Mouse (Mus musculus): ENCODE data around the gene Catsperd.
A peak's percentile ranks its signal among the peaks of the same experiment; 100 is the strongest.

Catsperd gene

DNA sequence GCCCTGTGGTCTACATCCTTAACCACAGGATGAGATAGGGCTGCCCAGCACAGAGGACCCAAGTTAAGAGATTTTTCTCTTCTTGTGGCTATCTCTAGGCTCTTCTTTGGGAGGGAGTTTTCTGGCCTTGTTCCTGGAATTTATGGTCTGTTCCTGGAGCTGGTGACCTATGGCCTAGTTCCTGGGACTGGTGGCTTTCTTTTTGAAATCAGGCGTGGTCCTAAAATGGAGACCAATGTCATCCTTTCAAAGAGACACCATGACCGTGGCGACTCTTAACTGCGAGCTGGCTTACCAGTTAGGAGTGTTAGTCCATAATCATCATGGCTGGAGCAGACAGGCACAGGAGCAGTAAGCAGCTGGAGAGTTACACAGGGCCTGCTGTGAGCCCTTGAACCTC lies 38.4 kb downstream of the Catsperd start:
- no peak for DNase-seq (ENCODE audit: low spot score)

DNA sequence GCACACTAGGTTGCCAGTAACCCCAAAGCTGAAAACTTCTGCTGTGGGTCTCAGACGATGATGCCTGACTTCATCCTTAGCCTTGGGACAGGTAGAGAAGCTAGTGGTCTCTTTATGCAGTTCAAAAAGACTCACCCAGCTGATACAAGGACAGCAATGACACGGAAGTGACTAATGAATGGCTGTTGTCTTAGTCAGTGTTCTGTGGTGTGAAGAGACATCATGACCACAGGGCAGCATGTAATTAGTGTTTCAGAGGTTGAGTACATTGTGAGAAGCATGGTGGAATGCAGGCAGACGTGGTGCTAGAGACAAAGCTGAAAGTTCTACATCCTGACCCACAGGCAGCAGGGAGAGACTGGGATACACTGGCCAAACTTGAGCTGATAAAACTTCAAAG lies 39.6 kb downstream of the Catsperd start:
- DNase-seq (ENCODE audit: low spot score), result no peak

DNA sequence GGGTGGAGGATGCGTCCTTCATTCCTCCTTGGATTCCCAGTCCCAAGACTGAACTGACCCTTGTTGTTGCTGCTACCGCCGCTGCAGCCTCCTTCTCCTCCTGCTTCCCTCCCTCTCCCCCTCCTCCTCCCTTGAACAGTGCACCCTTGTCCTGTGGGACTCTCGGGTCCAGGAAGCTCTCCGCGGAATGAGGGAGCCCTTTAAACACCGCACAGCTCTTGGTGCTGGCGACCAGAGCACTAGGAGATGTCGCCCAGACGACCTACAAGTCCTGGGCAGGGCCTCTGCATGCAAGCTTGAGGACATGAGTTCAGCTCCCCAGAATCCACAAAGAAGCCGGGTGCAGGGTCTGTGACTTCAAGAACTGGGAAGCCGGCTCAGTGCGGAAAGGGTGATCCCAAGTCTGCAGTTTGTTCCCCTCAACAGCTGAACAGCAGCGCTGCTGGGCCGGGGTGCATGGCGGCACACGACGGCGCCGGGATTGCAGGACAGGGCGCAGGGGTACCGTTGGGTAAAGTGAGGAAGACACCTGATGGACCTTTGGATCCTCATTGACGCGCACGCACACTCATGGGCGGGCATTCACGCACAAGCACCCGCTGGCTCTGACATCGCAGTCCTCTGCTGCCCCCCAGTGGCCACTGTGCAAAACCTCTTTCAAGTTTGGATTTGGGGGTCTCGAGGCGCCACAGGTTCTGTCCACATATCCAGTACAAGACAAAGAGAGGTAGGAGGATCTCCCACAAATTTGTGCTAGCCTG lies 40.6 kb downstream of the Catsperd start:
- DNase-seq (ENCODE audit: low spot score), result peak; percentile 94

DNA sequence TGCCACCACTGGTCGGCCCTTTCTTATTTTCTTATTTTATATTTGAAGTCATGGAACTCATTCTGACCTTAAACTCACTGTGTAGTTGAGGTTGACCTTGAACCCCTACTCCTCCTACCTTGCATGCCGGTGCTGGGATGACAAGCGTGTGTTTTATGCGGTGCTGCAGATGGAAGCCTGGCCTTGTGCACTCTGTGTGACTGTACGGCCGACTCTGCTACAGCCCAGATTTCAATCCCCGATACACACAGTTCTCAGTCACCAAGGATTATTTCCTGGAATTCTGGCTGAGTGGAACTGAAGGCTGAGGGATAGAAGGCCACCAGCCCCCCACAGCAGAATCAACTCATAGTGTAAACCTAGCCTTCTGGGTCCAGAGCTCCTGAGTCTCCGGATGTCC lies 41.8 kb downstream of the Catsperd start:
- DNase-seq (ENCODE audit: low spot score), result no peak

DNA sequence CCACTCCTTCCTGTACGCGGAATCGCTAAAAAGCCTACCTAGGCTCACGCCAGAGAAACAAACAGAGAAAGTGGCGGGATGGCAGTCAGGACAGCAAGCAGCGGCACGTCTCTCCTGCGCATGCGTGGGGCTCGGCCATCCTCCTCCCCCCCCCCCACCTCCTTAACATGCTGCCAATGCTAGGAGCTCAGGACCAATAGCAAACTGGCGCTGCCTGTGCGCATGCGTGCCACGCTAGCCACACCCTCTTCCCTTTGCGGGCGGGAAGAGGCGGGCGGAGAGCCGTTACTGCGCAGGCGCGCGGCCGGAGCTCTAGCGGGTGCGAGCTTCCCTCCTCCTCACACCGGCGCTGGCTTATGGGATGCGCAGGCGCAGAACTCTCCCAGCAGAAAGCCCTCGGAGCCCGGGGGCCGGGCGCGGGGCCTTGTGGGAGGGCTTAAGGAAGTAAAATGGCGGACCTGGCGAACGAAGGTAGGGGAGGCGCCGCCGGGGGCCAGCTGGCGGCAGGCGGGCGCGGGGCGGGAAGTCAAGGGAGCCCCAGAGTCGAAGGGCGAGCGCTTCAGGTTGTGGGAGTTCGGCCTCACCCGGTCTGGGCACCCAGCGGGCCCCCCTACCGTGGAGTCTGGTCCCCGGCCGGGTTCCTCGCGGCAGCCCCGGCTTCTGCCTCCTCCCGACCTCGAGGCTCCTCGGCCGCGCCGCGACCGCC lies 45.2 kb downstream of the Catsperd start, which contains the start of gene Ranbp3:
Gene Ranbp3 (plus strand): TSS at position 354 of the 706 bp plus-strand sequence.
- DNase-seq (ENCODE audit: low spot score), result peak; percentile 100

DNA sequence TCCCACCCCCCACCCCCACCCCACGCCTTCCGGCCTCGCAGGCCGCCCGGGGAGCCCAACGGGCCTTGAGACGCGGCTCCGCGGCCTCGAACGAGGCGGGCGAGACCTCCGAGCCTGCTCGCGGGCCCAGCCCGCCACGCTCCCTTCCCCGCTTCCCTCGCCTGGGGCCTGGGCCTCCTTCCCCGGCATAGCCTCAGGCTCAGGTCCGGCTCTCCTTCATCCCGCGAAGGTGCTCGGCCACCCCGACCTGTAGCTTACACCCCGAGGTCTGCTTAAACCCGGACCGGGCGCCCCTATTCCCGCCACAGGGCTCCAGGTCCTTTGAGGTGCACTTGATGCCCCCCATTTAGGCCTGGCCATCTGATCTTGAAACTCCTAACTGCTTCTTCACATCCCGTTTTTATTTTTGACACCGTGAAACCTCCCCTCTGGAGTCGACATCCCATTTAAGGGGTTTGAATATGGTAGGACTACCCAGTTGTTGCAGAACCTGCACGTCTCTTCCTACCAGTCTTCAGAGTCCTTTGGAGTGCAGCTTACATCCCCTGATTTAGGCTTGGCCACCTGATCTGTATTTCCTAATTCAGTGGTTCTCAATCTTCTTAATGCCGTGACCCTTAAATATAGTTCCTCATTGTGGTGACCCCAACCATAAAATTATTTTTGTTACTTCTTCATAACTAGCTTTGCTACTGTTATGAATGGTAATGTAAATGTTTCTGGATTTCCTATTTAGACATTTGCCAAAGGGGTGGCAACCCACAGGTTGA lies 45.9 kb downstream of the Catsperd start:
- DNase-seq (ENCODE audit: low spot score), result no peak

DNA sequence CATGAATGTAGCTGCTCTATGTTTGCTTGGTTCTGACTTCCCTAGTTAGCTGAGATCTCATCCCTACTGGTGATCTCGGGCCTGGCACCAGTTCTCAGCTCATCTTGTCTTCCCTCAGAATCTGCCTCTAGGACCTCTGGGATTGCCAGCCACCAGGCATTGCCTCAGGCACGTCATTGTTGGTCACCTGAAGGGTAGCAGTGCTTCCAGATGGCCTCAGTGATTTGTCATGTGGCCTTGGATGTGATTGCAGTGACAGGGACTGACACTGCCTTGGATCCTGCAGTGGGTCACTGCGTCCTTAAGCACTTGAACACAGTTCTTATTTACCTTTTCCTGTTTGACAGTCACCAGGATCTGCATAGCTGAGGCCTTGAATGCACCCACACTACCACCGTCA lies 53.8 kb downstream of the Catsperd start:
- no peak for DNase-seq (ENCODE audit: low spot score)

DNA sequence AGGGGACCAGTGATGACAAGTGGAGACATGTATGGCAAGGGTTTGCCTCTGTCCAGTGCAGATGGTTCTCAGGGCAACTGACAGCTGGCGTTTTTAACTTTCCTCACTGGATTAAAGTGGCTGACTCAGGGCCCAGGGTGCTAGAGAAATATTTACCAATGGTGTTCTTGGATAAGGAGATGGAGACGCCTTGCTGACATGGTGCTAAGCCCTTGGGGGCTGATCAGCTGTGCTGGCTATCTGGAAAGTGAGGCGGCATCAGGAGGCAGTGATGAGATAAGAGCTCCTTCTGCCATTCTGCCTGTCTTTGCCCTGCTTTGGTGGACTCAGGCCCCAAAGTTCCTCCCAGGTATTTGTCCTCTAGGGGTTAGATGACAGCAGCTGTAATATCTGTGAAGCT lies 54.9 kb downstream of the Catsperd start:
- DNase-seq (ENCODE audit: low spot score), result no peak

DNA sequence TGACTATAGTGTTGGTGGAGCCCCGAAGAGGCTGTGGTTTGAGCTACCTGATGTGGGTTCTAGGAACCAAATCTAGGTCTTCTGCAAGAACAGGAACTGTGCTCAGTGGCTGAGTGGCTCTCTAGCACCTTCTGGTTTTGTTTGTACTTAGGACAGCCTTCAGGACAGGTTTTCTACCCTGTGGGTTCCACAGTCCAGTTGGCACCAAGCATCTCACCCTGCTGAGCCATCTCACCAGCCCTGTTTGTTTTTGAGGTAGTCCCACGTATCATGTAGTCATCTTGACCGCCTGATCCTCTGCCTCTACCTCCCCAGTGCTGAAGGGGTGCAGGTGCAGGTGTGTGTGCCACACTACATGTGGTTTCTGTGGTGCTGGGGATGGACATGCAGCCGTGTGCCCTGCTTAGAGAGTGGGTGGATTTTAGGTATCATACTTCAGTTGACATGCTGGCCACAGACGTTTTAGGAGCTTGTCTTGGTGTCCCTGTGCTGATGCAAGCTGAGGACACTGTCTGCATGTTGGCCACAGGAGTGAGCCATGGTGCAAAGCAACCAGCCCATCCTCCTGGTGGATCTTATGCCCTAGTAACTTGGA lies 55.7 kb downstream of the Catsperd start:
- no peak for DNase-seq (ENCODE audit: low spot score)

DNA sequence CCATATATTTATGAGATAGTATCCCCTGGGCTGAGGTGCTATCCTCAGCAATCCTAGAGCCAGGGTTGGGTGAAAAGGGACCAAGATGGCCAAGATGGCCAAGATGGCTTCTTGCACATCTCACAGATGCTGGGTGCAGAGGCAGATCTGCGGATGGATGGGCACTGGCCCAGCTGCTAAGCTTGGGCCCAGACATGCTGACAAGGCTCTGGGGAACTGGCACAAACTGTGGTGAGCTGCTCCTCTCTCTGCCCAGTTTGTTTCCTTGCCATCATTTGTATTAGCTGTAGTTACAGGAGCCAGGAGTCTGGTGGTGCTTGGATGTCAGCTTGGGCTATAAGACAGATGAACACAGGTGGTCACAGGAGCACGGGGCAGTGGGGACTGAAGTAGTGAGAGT lies 56.7 kb downstream of the Catsperd start:
- DNase-seq (ENCODE audit: low spot score), result no peak

DNA sequence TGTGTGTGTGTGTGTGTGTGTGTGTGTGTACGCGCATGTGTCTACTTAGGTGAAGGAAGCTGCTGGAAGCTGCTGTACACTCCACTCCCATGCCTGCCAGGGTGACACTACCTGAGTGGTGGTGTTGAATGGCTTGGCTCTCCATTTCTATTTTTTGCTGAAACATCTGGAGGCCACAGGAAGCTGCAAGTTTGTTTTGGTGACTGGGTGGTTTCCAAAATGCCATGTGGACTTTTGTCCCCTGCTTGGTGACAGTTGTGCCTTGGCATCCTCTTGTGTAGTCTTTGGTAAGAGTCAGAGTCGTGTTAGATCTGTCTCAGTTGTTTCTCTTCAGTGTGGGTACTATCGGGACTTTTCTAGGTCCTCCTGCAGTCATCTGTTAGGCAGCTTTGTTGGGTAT lies 58.9 kb downstream of the Catsperd start:
- no peak for DNase-seq (ENCODE audit: low spot score)

DNA sequence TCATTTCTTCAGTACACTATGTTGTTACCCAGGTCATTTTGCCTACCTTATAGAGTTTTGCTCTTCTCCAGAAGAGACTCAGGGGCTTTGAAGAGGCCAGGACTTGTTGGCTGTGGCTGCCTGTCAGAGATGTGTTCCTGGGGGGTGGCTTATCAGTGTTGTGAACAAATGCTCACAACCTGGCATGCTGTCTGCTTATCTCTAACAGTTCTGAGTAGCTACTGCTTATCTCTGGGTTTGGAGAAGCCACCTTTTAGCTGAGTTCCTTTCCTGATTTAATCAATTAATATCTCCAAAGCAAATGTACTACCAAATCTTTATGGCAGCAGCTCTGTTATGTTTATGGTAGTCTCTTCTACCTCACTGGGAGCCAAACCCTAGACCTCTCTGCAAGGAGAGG lies 60.1 kb downstream of the Catsperd start:
- no peak for DNase-seq (ENCODE audit: low spot score)

DNA sequence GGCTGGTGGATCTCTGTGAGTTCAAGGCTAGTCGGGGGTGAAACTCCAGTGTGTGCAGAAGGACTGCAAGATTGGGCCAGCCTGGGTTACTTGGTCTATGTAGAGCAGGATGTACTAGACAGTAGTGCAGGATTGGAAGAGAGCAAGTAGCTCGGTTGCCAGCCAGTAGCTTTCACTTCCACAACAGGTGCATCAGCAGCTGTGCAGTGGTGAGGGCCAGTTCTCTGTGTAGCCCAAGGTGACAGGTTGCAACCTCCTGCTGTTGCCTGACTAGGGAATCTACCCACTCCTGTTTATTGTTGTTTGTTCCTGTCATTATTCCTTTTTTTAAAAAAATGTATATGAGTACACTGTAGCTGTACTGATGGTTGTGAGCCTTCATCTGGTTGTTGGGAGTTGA lies 60.7 kb downstream of the Catsperd start:
- DNase-seq (ENCODE audit: low spot score), result no peak

DNA sequence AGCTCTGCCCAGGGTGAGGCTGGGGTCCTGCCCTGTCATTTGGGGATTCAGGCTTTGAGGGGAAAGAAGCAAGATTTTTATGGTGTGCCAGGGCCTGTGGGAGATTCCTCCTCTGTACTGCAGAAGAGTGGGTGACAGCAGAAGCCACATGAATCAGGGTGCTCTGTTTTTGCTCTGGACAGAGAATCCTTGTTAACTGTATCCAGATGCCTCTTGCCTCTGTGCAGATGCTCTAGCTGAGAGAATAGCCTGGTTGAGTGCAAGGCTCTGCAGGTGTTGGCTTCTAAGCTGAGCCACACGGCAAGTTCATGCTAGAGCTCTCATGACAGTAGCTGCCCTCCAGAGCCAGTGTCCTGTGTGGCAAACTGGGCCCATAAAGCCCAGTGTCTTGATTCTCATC lies 65.5 kb downstream of the Catsperd start:
- DNase-seq (ENCODE audit: low spot score), result no peak

DNA sequence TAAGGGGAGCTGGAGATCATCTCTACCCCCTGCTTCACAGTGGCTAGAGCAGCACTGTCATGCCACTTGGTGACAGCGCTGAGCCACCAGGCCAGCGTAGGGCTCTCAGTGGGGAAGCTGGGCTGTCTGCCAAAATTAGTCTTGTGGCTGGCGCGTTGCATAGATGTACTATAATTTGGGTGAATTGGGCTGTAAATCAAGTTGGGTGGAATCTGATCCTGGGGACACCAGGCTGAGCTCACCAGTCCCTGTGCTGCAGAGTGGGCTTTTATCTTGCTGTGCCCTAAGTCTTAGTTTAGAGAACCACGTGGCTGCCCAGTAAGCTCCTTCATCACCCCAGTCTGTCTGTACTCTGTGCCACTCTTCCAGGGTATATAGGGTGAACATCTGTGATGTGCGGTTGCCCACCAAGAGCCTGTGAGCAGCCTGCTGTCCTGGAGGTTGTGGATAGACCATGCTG lies 65.9 kb downstream of the Catsperd start:
- no peak for DNase-seq (ENCODE audit: low spot score)

DNA sequence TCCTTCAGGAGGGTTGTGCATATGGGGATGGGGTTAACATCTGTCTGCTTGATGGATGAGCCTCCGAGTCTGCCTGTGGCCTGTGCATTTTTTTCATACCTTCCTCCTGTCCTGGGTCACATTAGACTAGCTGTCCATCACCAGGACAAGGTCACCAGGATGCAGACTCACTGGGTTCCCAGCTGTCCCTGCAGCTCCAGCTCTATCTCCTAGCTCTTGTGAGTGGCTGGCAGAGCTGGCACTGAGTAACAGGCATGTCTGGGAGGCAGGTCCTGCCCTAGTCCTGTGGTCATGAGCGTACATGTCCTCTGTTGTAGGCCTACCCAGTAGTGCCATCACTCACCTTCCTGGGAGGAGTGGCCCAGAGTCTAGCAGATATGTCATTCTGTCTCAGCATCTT lies 72.5 kb downstream of the Catsperd start:
- no peak for DNase-seq (ENCODE audit: low spot score)

DNA sequence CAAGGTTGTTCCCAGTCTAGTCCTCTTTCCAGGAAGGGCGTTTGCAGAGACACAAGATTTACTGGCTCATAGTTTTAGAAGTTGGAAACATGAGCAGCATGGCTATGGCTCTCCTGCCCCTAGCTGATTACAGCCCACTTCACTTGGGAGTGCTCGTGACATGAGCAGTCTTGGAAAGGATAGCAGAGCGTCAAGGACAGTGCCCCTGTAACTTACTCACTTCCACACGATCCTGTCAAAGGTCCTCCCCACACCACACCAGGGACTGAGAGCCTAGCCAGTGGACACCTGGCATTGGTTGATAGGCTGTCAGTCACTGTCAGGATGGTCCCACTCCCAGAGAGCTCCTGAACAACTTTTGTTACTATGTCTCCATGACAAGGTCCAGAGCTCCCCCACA lies 75.1 kb downstream of the Catsperd start:
- DNase-seq (ENCODE audit: low spot score), result no peak

DNA sequence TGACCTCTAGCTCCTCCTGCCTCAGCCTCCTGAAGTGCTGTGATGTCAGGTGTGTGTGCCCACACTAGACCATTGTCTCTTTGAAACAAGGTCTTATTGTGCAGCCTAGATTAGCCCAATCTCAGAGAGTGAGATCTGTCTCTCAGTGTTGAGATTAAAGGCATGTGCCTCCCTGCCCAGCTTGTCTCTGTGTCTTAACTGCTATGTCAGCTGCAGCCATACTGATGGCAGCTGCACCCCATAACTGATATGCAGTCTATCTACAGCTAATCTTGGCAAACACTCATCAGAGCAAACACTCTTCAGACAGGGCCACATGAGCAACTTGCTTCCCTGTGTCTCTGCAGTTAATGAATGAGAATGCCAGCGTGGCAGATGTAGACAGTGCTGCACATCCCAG lies 78.6 kb downstream of the Catsperd start:
- DNase-seq (ENCODE audit: low spot score), result no peak

DNA sequence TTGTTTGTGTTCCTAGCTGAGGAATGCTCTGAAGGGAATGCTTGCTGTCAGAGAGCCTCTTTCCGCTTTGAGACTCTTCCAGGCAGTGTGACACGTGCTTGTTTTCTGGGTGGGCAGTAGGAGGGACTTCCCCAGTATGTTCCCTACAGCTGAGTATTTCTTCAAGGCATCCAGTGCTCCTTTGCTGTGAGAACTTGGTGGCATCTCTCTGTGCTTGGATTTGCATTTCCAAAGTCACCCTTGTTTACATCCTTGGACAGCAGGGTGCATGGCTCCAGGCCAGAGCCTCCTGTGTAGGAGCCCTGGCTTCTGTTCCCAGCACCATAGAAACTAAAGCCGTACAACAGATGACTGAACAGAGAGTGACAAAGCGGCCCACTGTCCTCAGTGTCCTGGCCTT lies 80.7 kb downstream of the Catsperd start:
- no peak for DNase-seq (ENCODE audit: low spot score)

DNA sequence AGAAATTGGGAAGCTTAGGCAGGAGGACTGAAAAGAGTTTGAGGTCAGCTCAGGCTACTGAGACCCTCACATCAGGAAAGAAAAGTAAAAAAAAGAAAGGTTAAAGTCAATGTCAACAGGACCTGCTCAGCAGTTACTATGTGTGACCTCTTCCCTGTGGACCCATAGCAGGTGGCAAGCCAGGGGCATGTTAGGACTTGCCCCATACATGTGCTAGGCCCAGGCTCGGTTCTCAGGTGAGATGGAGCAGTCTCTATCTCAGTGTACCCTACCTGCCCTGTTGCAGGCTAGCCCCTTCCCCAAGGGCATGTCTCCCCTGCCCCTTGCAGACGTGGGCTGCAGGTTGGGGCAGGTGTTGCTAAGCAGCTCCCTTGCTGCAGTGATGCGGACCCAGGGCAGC lies 81.8 kb downstream of the Catsperd start:
- DNase-seq (ENCODE audit: low spot score), result no peak
